Mouse (Mus musculus) cerebellum, adult 9-10 months (tissue): ENCODE data around the gene Ddit4.
A peak's percentile ranks its signal among the peaks of the same experiment; 100 is the strongest.

ENCODE experiments used
- DNase-seq: peaks from one replicate; pipeline ENCODE4 v3.0.0; 2022

Ddit4 gene

DNA sequence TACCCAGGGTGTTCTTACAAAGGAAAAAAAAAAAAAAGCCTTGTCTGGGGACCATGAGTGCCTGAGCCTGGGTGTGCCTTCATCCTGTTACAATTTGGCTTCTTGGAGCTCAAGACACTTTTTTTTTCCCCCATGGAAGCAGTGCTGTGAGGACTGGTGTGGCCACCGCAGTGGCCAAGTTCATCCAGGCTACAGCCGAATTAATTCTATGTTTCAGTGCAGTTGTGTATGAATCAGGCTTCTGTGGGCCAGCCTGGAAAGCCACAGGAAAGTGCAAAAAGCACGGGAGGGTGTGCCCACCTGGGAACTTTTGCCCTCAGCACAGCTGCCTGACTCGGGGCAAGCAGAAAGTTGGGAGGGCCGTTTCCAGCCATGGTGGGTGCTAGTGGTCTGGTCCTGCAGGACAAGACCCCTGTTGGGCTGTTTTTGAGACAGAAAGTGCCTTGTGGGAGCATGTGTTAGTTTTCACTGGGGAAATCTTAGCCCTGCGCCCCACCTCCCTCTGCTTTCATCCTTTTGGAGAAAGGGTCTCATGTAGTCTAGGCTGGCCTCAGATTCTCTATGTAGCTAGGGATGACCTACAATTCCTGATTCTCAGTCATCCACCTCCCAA is 18.9 kb upstream of the Ddit4 start:
- DNase-seq, result no peak

DNA sequence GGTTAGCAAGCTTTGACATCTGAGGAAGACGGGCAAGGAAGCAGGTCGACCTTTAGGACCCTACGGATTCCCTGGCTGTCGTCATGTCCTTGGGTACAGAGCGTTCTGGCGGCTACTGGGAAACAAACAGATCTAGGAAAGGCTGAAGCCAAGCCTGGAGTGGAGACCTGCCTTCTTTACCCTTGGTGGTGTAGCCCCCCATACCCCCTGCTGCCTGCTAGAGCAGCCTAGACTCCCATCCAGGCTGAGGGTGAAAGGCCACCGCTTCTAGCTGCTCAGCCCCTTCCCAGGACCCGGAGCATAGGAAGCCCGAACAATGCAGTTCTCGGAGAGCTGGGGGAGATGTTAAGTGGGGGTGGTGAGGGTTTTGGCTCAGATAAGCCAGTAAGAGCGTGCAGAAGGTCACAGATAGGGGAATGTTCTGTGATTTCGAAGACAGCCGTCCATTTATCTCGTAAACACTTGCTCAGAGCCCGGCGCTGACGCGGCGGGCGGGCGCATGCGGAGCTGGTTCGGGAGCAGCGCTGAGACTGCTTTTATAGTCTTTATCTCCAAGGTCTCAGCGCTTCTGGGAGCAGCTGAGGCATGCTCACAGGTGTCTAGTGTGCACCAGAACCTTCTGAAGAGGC is 18.3 kb upstream of the Ddit4 start:
- peak; percentile 87 for DNase-seq

DNA sequence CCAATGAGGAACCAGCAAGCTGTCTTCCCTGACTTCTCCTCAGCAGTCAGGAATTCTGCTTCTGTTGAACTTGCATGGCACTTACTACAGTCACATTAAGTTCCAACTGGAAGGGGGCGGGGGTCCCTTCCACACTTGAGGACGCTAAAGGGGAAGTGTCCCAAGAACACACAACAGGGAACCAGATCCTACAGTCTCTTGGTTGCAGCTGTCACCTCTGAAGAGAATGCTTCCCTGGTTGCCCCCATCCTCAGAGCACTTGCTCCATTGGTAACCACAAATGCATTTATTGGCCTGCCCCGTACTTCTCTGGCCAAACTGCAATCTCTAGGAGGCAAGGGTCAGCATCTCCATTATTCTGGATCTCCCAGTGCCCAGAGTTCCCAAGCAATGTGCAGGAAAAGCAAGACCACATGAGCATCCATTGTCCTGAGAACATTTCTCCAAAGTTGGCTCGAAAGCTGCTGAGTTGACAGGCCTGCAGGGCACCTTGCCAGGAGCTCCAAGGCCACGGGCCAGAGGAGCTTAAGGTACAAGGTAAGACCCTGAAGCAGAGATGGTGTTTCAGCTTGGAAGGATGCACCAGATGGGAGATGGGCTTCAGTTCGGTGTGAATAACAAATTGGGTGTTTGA is 15.8 kb upstream of the Ddit4 start:
- DNase-seq, result peak; percentile 70

DNA sequence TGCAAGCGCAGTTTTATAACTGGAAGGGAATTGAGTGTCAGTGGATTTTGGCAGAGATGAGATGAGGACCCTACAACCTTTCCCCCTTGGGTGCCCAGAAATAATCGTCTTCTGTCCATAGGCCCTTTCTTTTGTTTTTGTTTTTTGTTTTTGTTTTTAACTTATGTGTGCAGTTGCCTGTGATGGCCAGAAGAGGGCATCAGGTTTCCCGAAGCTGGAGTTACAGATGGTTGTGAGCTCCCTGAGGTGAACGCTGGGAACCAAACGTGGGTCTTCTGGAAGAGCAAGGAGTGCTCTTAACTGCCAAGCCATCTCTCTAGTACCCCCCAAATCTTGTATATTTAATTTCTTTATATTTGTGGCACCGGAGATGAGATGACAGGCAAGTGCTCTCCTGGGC is 15.1 kb upstream of the Ddit4 start:
- no peak for DNase-seq

DNA sequence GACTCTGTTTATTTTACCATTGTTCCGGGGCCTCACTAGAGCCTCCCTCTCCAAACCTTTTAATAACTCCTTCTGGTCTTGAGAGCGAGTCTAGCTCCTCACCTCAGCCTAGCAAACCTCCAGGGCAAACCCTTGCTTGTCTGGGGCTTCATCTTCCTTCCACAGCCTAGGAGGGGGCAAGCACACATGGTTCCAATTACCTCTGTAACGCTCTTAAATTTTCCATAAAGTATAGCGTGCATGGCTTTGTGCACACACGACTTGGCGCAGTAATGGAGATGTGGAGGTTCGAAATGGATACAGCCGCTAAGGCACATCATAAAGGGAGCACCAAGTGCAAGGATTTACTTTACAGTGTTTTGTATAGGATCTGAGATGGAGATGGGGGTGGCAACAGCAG is 14.2 kb upstream of the Ddit4 start:
- DNase-seq, result no peak

DNA sequence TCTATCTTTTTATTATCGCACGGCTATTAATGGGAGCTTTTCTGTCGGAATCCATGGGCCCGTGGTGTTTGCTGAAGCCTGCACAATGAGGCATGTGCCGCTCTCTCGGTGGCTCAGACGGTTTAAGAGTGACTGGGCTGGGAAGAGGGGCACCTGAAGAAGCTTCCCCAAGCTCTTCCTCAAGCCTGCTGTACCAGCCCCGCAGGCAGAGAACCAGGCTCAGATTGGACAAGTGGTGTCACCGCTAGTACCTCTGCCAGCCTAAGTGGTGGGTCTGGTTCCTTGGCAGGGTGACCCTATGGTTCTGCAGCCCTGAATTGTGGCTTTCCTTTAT is 13.7 kb upstream of the Ddit4 start:
- no peak for DNase-seq

DNA sequence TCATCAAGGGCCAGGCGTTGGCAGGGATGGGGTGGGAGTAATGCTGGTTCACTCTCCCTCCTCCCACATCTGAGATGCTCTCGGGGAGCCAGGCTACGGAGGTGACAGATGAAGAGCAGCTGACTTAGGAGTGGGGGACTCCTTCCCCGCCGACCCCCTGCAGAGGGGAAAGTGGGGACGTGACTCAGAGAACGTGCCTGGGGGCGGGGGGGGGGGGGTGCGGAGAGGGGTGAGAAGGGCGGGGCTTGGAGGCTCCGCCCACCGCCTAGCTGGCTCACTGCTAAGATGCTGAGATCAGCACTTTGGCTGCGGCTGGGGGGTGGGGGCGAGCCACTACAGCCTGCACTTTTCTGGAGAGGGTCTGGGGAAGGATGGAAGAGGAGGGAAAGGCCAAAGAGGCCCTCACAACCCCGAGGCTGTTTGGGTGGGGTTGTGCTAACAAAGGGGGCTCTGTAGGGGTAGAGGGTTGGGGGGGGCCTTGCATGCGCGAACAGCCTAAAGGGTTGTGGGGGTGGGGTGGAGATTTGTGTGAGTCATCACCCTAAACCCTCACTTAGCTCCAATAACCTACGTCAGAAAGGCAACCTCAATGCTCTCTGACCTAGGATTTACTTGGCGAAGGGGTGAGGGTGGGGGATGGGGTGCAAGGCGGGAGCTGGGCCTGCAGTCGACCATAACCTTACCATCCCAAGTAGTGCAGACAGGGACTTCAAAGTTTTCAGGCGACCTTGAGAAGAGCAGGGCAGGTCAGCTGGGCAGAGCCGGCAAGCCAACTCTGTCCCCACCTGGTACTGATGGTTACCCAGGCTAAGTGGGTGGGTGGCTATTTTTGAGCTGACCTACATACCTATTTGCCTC is 13.1 kb upstream of the Ddit4 start:
- DNase-seq, result no peak

DNA sequence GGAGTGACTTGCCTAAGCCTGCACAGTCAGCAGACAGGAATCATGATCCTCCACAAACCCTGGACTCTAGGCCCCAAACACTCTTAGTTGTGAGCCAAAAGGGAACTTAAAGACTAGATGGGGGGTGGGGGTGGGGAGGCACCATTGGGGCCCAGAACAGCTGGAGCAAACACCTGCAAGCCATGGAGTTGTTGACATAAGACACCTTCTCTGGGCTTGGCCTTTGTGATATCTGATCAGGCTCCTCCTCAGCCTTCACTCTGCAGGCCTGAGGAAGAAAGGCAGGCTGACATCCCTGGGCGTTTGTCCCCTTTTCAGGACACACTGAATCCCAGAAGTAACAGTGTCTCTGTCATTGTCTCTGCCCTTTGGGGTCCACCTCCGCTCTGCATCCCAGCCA is 12.0 kb upstream of the Ddit4 start:
- no peak for DNase-seq

DNA sequence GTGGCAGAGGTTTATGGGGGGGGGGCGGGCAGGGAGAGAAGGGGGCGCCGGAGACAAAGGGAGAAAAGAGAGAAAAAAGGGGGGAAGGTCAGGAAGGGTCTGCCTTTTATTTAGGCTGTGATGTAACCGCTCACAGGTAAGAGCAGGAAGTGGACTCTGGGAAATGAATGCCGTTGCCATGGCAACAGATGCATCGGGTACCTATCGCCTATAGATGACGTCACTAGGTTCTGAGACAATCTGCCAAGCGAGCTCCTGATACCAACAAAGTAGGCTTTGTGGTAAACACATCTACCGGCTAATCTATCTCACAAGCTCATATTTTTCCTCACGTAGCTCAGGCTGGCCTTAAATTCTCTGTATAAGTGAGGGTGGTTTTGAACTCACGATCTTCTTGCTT is 7.9 kb upstream of the Ddit4 start:
- no peak for DNase-seq

DNA sequence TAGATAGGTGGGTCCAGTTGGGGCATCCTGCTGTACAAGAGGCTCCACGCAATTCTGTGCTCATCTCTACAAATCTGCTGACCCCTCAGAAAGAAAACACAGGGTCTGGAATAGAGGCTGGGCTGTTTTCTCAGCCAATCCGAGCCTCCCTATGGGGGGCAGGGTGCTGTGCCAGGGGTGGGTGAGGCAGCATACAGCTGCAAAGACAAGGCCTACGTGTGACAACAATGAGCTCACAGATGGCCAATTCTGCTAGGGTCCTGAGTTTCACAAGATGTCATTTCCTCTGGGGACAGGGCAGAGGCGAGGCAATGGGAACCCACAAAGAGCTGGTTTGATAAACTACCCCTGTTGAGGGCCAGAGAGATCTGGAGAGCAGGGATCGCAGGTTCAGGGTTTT is 6.8 kb upstream of the Ddit4 start:
- no peak for DNase-seq

DNA sequence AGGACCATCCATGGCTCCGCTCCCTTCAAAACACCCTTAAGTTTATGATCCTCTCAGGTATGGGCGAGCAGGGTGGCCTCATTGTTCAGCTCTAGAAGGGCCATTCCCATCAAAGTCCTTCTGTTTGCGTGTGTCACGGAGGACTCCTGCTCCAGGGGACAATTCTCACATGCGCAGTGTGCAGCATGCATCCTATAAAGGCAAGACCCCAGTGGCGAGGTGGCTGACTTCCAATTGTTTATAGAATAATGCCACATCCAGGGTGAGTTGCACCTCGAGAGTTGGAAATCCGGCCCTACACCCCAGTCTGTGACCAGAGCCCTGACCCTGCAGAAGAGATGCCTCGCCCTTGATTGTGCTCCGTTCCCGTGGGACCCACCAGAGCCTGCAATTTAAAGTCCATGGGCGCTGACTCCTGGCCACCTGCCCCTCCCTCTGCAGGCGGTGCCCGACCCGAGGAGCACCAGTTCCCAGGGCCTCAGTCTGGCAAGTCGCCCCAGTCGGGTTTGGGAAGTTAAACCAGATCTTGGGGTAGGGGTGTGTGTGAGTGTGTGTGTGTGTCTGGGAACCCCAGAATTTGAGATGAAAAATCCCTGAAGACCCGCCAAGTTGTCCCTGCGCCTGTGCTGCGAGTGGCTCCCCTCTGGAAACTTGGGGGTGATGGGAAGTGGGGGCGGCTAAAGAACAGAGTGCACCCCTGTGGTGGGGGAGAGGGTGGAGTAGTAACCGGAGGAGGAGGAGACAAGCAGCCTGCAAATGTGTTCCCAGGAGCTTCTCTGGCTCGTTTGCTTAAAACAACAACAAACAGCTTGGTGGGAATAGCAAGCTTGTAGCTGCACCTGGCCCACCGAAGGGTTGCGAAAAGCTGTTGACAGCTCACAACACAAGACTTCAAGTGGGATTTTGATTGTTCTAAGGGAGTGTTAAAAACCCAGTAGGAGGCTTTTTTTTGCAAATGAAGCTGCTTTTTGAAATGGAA is 5.8 kb upstream of the Ddit4 start:
- DNase-seq, result no peak

DNA sequence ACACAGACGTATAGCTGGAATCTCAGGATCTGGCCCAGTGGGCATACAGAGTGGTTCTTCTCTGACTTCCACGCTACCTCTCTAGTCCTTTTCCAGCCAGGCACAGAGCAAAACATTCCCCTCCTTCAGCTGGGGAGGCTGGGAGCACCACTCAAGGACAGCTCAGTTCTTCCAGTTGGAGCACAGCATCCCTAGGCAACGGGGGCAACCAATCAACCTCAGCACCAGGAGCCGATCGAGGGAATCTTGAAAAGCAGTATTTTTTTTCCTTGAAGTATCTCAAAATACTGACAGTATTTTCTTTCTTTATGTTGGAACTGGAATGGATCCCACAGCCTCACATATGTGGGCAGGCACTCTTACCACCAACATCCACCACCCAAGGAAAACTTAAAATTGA is 5.0 kb upstream of the Ddit4 start:
- no peak for DNase-seq

DNA sequence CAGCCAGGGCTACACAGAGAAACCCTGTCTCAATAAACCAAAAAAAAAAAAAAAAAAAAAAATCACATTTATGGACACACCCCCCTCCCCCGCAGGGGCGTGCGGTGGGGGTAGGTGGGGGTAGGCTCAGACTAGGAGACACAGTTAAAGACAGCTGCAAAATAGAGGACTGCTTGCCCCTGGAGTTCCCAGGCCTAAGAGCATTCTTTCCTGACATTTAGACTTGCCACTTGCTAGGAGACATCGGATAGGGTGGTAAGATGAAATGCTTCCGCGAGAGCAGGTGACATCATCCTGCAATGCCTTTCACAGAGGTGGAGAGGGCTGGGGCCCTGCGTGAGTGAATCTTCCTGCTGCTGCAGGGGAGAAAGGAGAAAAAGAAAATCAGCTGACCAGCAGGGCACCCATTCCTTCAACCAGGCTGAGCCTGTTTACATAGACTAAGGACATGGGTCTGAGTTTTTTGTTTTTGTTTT is 2.0 kb upstream of the Ddit4 start:
- no peak for DNase-seq

DNA sequence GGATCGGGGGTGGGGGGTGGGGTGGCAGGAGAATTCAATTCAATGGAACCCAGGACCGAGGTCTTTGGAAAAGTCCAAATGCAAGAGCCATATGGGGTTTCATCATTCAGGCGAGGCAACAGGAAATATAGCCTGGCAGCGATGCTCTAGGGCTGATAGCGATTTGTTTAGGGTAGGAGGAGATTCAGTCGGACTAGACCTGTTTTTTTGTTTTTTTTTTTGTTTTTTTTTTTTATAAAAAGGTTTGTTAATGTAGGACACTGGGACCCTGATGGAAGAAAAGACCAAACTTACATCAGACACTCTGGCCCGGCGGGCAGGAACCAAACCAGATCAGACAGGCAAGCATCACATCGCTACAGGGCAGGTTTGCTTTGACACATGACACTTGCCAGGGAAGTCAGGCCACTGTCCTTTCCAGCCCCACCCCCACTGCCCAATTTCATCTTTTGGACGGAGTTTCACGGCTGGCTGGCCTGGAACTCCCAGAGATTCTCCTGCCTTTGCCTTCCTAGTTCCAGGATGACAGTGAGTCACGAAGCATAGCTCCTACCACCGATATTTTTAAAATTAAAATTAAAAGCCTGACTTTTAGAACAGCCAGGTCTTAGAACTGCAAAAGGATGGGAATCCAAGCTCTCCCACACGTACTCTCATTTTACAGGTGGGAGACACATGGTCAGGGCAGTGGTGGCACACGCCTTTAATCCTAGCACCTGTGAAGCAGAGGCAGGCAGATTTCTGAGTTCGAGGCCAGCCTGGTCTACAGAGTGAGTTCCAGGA is 1.3 kb upstream of the Ddit4 start:
- peak; percentile 80 for DNase-seq

DNA sequence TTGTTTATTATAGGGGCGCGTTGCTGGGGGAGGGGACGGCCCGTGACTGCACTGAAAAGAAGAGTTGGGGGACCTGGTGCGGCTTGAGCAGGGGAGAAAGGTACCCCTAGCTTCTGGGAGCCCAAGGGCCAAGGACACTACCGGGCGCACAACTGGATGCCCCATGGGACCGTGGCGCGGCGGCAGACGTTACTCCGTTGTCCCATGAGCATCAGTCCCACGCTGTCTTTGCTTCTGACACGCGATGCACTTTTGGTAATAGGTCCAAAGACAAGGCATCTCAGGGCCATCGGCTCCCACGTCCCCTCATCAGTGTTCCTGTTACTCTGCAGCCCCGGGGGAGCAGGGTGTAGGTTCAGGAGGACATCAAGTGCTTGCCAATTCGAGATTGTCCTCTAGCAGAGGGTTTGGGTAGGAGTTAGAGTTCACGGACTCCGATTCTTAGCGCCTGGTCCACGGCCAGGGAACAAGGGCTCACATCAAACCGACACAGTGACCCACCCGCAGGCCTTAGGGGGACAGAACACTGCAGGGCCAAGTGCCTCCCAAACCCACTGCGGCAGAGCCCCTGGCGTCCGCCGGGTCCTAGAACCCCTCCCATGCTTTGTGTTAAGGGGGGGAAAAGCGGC is 632 bp upstream of the Ddit4 start:
- no peak for DNase-seq

DNA sequence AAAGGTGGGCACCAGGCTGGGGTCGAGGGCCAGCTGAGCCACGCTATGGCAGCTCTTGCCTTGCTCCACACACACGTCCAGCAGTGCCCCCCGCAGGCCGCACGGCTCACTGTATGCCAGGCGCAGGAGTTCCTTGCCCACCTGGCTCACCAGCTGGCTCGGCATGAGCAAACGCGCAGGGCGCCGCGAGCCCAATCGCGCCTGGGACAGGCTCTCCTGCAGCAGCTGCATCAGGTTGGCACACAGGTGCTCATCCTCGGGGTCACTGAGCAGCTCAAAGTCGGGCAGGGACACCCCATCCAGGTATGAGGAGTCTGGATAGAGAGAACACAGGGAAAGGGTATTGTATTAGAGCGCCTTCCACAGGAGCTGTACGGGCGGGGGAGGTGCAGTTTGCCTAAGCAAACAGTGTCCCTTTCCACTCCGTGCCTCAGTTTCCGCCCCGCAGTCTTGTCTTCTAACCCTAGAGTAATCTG is 880 bp downstream of the Ddit4 start:
- DNase-seq, result peak; percentile 90

DNA sequence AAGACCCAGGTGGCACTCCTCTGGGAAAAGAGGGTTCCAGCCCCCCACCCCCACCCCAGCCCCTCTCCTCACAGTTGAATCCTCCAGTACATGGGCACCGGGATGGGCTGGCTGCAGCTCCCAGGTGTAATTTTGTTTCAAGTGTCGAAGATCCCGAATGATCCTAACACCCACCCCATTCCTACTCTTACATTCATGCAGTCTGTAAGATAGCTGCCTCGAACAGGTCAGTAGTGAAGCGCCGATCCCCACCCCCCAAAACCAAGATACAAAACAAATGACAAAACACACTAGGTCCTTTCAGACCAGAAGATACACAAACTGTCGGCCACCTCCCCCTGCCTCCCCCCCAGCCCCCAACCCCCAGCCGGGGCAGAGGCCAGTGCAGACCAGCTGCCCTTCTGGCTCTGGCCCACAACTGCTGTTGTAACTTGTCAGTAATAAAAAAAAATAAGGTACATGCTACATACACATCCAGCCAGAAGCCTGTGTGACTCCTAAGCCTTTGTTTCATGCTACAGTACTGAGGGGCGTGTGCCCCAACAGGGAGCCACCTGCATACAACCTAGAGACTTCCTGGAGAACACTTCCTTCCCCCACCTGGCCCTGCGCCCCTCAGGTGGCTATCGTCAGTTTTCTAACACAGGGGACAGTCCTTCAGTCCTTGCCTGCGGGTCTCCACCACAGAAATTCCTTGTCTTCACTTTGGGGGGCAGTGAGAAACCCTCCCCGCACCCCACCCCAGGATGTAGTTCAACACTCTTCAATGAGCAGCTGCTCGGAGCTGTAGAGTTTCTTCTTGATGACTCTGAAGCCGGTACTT is 1.6 kb downstream of the Ddit4 start:
- DNase-seq, result peak; percentile 63

DNA sequence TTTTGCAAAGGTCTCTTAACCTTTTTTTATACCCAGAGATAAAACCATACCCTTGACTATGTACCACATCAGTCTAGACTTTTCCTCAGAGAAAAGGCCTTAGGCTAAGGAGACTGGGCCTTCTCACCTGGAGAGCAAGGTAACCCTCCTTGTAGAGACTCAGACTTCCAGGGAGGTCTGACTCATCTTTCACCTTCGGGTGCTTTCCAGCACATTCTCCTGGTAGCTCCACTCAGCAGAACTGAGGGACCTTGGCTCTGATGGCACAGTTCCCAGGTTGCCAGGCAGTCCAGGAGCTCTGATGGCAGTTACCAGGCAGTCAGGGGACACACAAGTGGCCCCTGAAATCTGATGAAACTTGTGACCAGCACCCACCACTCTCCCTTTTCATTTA is 2.4 kb downstream of the Ddit4 start:
- DNase-seq, result peak; percentile 68

DNA sequence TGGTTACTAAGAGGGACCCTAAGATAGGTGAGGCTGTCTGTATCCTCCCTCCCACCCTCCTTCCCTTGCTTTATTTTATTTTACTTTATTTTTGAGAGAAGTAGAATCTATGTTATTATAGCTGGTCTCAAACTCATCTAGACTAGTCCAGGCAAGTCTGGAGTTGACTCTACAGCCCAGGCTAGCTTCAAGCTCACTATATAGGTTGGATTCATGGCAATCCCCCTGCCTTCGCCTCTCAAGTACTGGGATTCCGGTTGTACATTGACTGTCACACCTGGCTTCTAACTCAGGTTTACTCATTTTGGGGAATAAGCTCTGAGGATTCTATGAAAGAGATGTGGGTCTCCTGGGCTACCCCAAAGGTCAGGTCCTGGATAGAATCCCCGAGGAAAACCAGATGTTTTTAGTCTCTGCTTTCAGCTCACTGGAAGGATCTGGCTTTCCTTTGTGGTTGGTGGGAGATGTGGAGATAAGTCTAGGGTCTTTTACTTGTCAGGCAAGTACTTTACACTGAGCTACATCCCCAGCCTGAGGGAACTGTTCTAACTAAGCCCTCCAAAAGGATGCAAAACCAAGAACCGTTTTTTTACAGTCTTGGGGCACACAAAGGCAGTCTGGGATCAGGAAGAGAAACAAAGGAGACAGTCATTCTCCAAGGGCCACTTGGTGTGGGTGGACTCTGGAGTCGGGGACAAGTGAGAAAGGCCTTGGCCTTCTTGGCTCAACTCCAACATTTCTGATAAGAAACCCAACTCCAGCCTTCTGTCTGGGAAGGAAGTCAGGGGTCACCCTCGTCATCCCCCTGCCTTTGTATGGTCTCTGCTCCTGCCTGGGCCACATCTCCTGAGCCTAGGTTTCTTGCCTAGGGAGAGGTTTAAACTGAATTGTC is 3.0 kb downstream of the Ddit4 start:
- DNase-seq, result peak; percentile 59
